Mouse (Mus musculus) limb, embryonic 15.5 days (tissue): ENCODE measurements around the gene Wnt3. TPM values are rescaled to one million over a fixed set of nuclear protein-coding genes. Genes with fewer than 3 reads are reported as not detected.

Experiments
- ATAC-seq: fragments of 200-750 bp; cut with Nextera tagmentation; 2 replicates; pipeline ENCODE4 v1.8.0; 2017; ENCODE audit warnings: low read depth, moderate TSS enrichment; ENCODE audit not compliant: insufficient number of reproducible peaks, low FRiP score, low TSS enrichment
- H3K27ac ChIP-seq: fragments of 300-500 bp; sonication (generic); 2 replicates; pipeline ENCODE4 v1.5.1; 2015; ENCODE audit warnings: moderate library complexity, mild to moderate bottlenecking, inconsistent platforms
- H3K27me3 ChIP-seq: fragments of 300-500 bp; sonication (generic); 2 replicates; pipeline ENCODE4 v1.6.1; 2015; ENCODE audit warnings: inconsistent platforms
- H3K36me3 ChIP-seq: fragments of 300-500 bp; sonication (generic); 2 replicates; pipeline ENCODE4 v1.6.1; 2015; ENCODE audit warnings: inconsistent platforms
- H3K4me1 ChIP-seq: fragments of 300-500 bp; sonication (generic); 2 replicates; pipeline ENCODE4 v1.6.1; 2015; ENCODE audit warnings: inconsistent platforms
- H3K4me2 ChIP-seq: fragments of 300-500 bp; sonication (generic); 2 replicates; pipeline ENCODE4 v1.6.1; 2015; ENCODE audit warnings: mild to moderate bottlenecking, inconsistent platforms
- H3K4me3 ChIP-seq: fragments of 300-500 bp; sonication (generic); 2 replicates; pipeline ENCODE4 v1.5.1; 2015; ENCODE audit warnings: mild to moderate bottlenecking, inconsistent platforms
- H3K9ac ChIP-seq: fragments of 300-500 bp; sonication (generic); 2 replicates; pipeline ENCODE4 v1.6.1; 2015; ENCODE audit warnings: inconsistent platforms
- H3K9me3 ChIP-seq: fragments of 300-500 bp; sonication (generic); 2 replicates; pipeline ENCODE4 v1.6.1; 2016; ENCODE audit warnings: inconsistent platforms
- WGBS: fragments of 180-500 bp; shearing (Covaris S2); methylation state at CpG from one replicate; pipeline ENCODE4 v1.1.7; 2015; 5-methylcytosine and 5-hydroxymethylcytosine counted together
- polyA plus RNA-seq: library from polyadenylated mRNA; unstranded; fragments of >200 nt; fragmentation: Nextera tagmentation; extraction: Ambion mirVana; gene quantifications from 2 replicates; pipeline ENCODE4 v1.2.1, GENCODE M21; 2015

The Wnt3 gene
- polyA plus RNA-seq, 1 experiment from 2014 or later, result 22.6 TPM

GRCm38 (mm10) chr11:103780152-103780551, 6.2 kb downstream of the Wnt3 start:
- H3K4me3 ChIP-seq, result no peak overlapping the region
- H3K36me3 ChIP-seq, result no peaks in the 10 kb centered on the region
- H3K9ac ChIP-seq, result no peak overlapping the region
- WGBS, result 21% methylated on average over 9 of the region's 9 CpGs
- peaks cover 28% of the 10 kb centered on the region for H3K27me3 ChIP-seq
- no peaks in the 10 kb centered on the region for H3K9me3 ChIP-seq
- ATAC-seq, result peak; percentile 49; the same call in 1 of the 2 replicates
- H3K4me2 ChIP-seq, result no peak overlapping the region
- H3K27ac ChIP-seq, result no peak overlapping the region
- H3K4me1 ChIP-seq, result peaks cover 9% of the 10 kb centered on the region

- no peaks in the 10 kb centered on the region for H3K36me3 ChIP-seq
- H3K4me3 ChIP-seq, result no peak overlapping the region
- H3K9me3 ChIP-seq, result no peaks in the 10 kb centered on the region
- no peak overlapping the region for H3K4me2 ChIP-seq
- H3K9ac ChIP-seq, result no peak overlapping the region
- H3K4me1 ChIP-seq, result no peaks in the 10 kb centered on the region
- no peak overlapping the region for H3K27ac ChIP-seq
- WGBS, result 66% methylated on average over 5 of the region's 5 CpGs
- ATAC-seq, result no peak
- H3K27me3 ChIP-seq, result peaks cover 20% of the 10 kb centered on the region
Measured at GRCm38 (mm10) chr11:103789951-103790350, 16.0 kb downstream of the Wnt3 start.

- Histone ChIP-seq H3K4me2 (no peak overlapping the region), H3K27me3 (peaks cover 13% of the 10 kb centered on the region), H3K27ac (no peak overlapping the region; the same call in 1 of the 2 replicates), H3K4me1 (0 out of 2 replicates have a peak, but pooled peaks cover 4% of the 10 kb centered on the region), H3K9ac (no peak overlapping the region), H3K4me3 (no peak overlapping the region), H3K36me3 (no peaks in the 10 kb centered on the region), H3K9me3 (no peaks in the 10 kb centered on the region)
- WGBS, result 56% methylated on average over 9 of the region's 9 CpGs
- no peak; the same call in 1 of the 2 replicates for ATAC-seq
Measured at GRCm38 (mm10) chr11:103801128-103801527, 27.2 kb downstream of the Wnt3 start.

DNA sequence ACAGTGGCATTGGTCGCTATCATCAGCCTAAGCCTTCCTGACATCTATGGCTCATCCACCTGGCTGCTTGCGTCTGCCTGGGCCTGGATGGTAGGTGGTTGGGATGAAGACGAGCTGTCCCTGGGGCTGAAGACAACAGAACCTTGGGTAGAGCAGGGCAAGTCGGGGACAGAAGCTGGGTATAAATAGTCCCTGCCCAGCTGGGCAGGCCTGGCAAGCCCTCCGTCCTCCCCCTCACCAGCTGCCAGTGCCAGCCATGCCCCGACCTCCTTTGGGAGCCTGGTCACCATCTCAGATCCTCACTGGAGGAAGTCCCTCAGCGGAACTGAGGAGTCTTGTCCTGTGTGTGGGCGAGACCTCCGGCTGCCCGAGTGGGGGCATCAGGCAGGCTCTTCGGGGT, 30.2 kb downstream of the Wnt3 start:
- Histone ChIP-seq H3K9ac (no peak overlapping the region), H3K4me3 (no peak overlapping the region), H3K9me3 (no peaks in the 10 kb centered on the region), H3K4me1 (peaks cover 10% of the 10 kb centered on the region), H3K36me3 (no peaks in the 10 kb centered on the region), H3K27me3 (peaks cover 21% of the 10 kb centered on the region), H3K4me2 (no peak overlapping the region), H3K27ac (no peak overlapping the region)
- WGBS, result 89% methylated on average over 11 of the region's 11 CpGs
- no peak for ATAC-seq

DNA sequence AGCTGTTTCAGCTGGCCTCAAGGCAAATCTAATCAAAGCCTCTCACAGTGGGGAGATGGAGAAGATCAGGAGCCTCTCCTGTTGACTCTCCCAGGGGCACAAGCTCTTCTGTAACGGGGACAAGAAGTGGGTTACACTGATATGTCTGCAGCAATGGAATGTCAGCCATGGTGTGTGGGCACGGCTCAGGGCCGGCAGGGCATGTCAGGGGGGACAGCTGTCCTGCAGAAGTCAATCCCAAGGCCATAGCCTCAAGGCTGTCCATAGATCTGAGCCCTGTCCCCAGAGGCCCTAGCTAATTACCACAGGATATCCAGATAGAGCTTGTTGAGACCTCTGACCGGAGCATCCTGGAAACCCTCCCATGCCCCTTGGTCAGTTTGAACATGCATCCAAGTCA, 30.9 kb downstream of the Wnt3 start:
- H3K27ac ChIP-seq, result no peak overlapping the region
- WGBS, result 71% methylated on average over 4 of the region's 4 CpGs
- H3K4me2 ChIP-seq, result no peak overlapping the region
- no peak overlapping the region for H3K4me3 ChIP-seq
- H3K4me1 ChIP-seq, result peaks cover 14% of the 10 kb centered on the region
- H3K27me3 ChIP-seq, result peaks cover 28% of the 10 kb centered on the region
- H3K9me3 ChIP-seq, result no peaks in the 10 kb centered on the region
- no peaks in the 10 kb centered on the region for H3K36me3 ChIP-seq
- ATAC-seq, result no peak
- H3K9ac ChIP-seq, result no peak overlapping the region

- 40% methylated on average over 12 of the region's 12 CpGs for WGBS
- Histone ChIP-seq H3K27me3 (peaks cover 58% of the 10 kb centered on the region), H3K36me3 (no peaks in the 10 kb centered on the region), H3K4me3 (no peak overlapping the region), H3K4me2 (no peak overlapping the region), H3K9ac (no peak overlapping the region), H3K4me1 (peaks cover 21% of the 10 kb centered on the region), H3K27ac (no peak overlapping the region), H3K9me3 (no peaks in the 10 kb centered on the region)
- ATAC-seq, result no peak
Measured at GRCm38 (mm10) chr11:103807966-103808365, 34.0 kb downstream of the Wnt3 start.

- peak overlapping the region; percentile 52 for H3K4me3 ChIP-seq
- H3K4me2 ChIP-seq, result peak overlapping the region; percentile 97
- peaks cover 60% of the 10 kb centered on the region for H3K27me3 ChIP-seq
- no peaks in the 10 kb centered on the region for H3K9me3 ChIP-seq
- 7% methylated on average over 29 of the region's 29 CpGs for WGBS
- no peaks in the 10 kb centered on the region for H3K36me3 ChIP-seq
- peaks cover 21% of the 10 kb centered on the region for H3K4me1 ChIP-seq
- H3K9ac ChIP-seq, result no peak overlapping the region
- no peak overlapping the region for H3K27ac ChIP-seq
- ATAC-seq, result no peak
Measured at GRCm38 (mm10) chr11:103808771-103809610, 35.0 kb downstream of the Wnt3 start.

- H3K36me3 ChIP-seq, result no peaks in the 10 kb centered on the region
- H3K27ac ChIP-seq, result no peak overlapping the region
- peaks cover 60% of the 10 kb centered on the region for H3K27me3 ChIP-seq
- peak overlapping the region; percentile 52 for H3K4me3 ChIP-seq
- peak overlapping the region; percentile 97 for H3K4me2 ChIP-seq
- ATAC-seq, result no peak
- H3K9ac ChIP-seq, result peak overlapping the region; percentile 52; the same call in 1 of the 2 replicates
- H3K4me1 ChIP-seq, result peaks cover 21% of the 10 kb centered on the region
- H3K9me3 ChIP-seq, result no peaks in the 10 kb centered on the region
- WGBS, result under 1% methylated on average over 85 of the region's 107 CpGs
Measured at GRCm38 (mm10) chr11:103809611-103810598, 36.0 kb downstream of the Wnt3 start.

DNA sequence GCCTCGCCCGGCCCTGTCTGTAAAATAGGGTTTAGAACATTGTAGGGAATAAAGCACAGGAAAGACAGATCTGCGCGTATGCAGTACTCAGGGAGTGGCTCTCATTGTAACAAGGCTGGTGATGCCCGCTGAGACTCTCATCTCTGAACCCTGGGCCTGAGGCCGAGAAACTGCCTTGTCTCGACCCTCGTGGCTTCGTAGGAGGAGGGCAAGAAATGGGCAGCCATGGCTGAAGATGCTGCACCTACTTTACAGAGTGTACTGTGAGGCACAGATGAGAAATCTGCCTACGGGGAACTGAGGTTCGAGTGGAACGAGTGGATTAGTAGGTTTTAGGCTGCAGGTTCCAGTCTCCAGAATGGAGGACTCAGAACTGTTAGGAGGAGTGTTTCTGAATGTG, 36.7 kb downstream of the Wnt3 start:
- Histone ChIP-seq H3K36me3 (no peaks in the 10 kb centered on the region), H3K4me2 (peak overlapping the region; percentile 97), H3K27ac (no peak overlapping the region), H3K4me3 (peak overlapping the region; percentile 52), H3K9ac (no peak overlapping the region), H3K27me3 (peaks cover 60% of the 10 kb centered on the region), H3K9me3 (no peaks in the 10 kb centered on the region), H3K4me1 (peaks cover 21% of the 10 kb centered on the region)
- WGBS, result 30% methylated on average over 12 of the region's 12 CpGs
- ATAC-seq, result no peak

GRCm38 (mm10) chr11:103811246-103811645, 37.3 kb downstream of the Wnt3 start:
- H3K27ac ChIP-seq, result no peak overlapping the region
- no peak overlapping the region for H3K4me3 ChIP-seq
- no peak overlapping the region for H3K4me2 ChIP-seq
- H3K4me1 ChIP-seq, result peaks cover 21% of the 10 kb centered on the region
- H3K36me3 ChIP-seq, result no peaks in the 10 kb centered on the region
- peaks cover 60% of the 10 kb centered on the region for H3K27me3 ChIP-seq
- no peak overlapping the region for H3K9ac ChIP-seq
- no peaks in the 10 kb centered on the region for H3K9me3 ChIP-seq
- ATAC-seq, result no peak
- WGBS, result 70% methylated on average over 25 of the region's 25 CpGs

DNA sequence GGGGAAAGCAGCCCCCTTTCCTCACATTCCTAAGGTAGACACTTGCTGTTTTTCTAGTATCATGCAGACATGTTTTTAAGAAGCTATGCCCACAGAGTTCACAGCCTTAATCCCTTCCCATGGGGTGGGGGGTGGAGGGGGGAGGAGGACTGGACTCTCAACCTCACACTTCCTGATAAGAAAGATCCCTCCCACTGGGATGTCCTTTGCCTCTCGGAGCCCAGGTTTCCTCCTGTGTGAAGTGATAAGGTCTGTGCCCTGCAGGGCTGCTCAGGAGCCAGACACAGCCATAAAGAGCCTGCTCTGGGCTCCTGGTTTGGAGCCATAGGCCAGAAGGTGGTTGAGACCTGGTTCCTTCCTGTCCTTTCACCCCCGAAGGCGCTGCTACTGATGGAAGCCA, 40.9 kb downstream of the Wnt3 start:
- H3K4me1 ChIP-seq, result peaks cover 9% of the 10 kb centered on the region
- no peak overlapping the region for H3K9ac ChIP-seq
- 33% methylated on average over 3 of the region's 3 CpGs for WGBS
- no peak overlapping the region for H3K27ac ChIP-seq
- no peak for ATAC-seq
- H3K4me3 ChIP-seq, result no peak overlapping the region
- no peaks in the 10 kb centered on the region for H3K9me3 ChIP-seq
- H3K36me3 ChIP-seq, result peaks cover 7% of the 10 kb centered on the region; the same call in 1 of the 2 replicates
- peaks cover 32% of the 10 kb centered on the region for H3K27me3 ChIP-seq
- no peak overlapping the region for H3K4me2 ChIP-seq
